ENCODE assay signal across 29 mouse cellular contexts in the genomic region with DNA sequence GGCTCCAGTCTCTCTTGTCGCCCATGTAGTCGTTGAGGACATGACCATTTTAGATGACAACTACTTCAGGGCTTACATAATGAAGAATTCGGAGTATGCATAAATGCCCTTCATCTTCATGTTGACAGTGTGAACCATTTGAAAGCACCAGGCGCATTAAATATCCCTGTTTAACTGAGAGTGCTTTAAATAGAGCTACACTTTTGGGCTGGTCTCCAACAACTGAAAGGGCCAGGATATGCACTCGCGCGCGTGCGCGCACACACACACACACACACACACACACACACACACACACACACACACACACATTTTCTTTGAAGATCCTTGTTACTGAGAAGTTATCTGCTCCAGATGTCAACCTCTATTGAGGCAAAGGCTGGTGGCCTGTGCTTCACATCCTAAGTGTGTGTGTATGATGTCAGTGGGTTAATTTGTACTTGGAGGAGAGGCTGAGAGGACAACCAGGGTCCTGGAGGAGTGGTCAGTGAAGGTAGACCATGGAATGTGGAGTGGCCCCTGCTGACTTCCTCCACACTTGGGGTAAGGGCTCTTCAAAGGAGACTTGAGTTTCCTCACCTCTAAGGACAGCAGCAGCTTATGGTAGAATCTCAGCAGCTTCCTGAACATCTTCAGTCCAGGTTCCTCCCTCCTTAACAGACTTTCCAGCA. TPM values are rescaled to one million over a fixed set of nuclear protein-coding genes. Genes with fewer than 3 reads are reported as not detected.
DNase-seq lines count a peak whose midpoint lies in the region; ATAC-seq lines count a peak whose summit lies in the region.
"Had no signal": no experiment of that assay in that cellular context is flagged by ENCODE, and none has a peak within 500 bp of the region (broad histone marks: within the 10 kb centered on the region; RNA-seq: fewer than 3 reads in every experiment).

No protein-coding gene starts in this region.

- H3K9ac ChIP-seq in heart, embryonic 15.5 days: no peak overlapping the region
- H3K9ac ChIP-seq in kidney, embryonic 15.5 days: no peak overlapping the region
- H3K9ac ChIP-seq: embryonic facial prominence, embryonic 12.5 days; liver, embryonic 14.5 days; neural tube, embryonic 15.5 days had no signal

- WGBS in heart, embryonic 15.5 days: 51% methylated on average over 10 of the region's 10 CpGs
- 96% methylated on average over 10 of the region's 10 CpGs for WGBS in kidney, embryonic 15.5 days

- H3K9me3 ChIP-seq in heart, embryonic 15.5 days (replicated peaks): no peaks in the 10 kb centered on the region
- no peaks in the 10 kb centered on the region for H3K9me3 ChIP-seq in kidney, embryonic 15.5 days (replicated peaks)
- H3K9me3 ChIP-seq: embryonic facial prominence, embryonic 12.5 days; neural tube, embryonic 15.5 days had no signal

- no peak for DNase-seq in heart, postnatal 25 days (ENCODE audit: low spot score)
- DNase-seq in lung, adult 18-20 months: peak; percentile 37 to 69
- DNase-seq in lung, postnatal 14 days: no peak
- DNase-seq in lung, postnatal 10 days: peak; percentile 42
- DNase-seq in layer of hippocampus, postnatal 25 days (ENCODE audit: extremely low spot score in 1 of 2, low spot score in 1 of 2): no peak
- DNase-seq: adrenal gland, postnatal 14 days; cerebellum, adult 11 months; cerebellum, adult 9-10 months; cerebellum, postnatal 36 days; gastrocnemius, postnatal 14 days; kidney, adult 18-20 months; liver; midbrain, embryonic 14.5 days; right cerebral cortex, postnatal 25 days; thymus, postnatal 14 days had no signal

- H3K27ac ChIP-seq in heart, embryonic 15.5 days: peak overlapping the region; percentile 73
- H3K27ac ChIP-seq in kidney, embryonic 15.5 days: no peak overlapping the region
- H3K27ac ChIP-seq: embryonic facial prominence, embryonic 12.5 days; kidney, postnatal 0 days; liver, embryonic 14.5 days; neural tube, embryonic 15.5 days had no signal

- peak; percentile 79 for ATAC-seq in heart, embryonic 15.5 days (replicated peaks; ENCODE audit: insufficient number of reproducible peaks, insufficient read depth, low FRiP score, low read depth)
- ATAC-seq in kidney, embryonic 15.5 days (replicated peaks; ENCODE audit: low FRiP score): no peak
- ATAC-seq: CD4-positive, CD25-positive, alpha-beta regulatory T cell, adult 4 months; forebrain, embryonic 14.5 days; hindbrain, embryonic 16.5 days had no signal

- peaks cover 10% of the 10 kb centered on the region for H3K4me1 ChIP-seq in heart, embryonic 15.5 days (replicated peaks)
- H3K4me1 ChIP-seq in kidney, embryonic 15.5 days: no peaks in the 10 kb centered on the region
- H3K4me1 ChIP-seq: embryonic facial prominence, embryonic 12.5 days; neural tube, embryonic 15.5 days had no signal

- no peak overlapping the region for H3K4me2 ChIP-seq in heart, embryonic 15.5 days
- no peak overlapping the region for H3K4me2 ChIP-seq in kidney, embryonic 15.5 days
- H3K4me2 ChIP-seq: embryonic facial prominence, embryonic 12.5 days; neural tube, embryonic 15.5 days had no signal

- no peak overlapping the region for H3K4me3 ChIP-seq in heart, embryonic 15.5 days
- H3K4me3 ChIP-seq in kidney, embryonic 15.5 days (replicated peaks): no peak overlapping the region
- H3K4me3 ChIP-seq: embryonic facial prominence, embryonic 12.5 days; neural tube, embryonic 15.5 days had no signal

- no peaks in the 10 kb centered on the region for H3K27me3 ChIP-seq in heart, embryonic 15.5 days
- H3K27me3 ChIP-seq in kidney, embryonic 15.5 days: no peaks in the 10 kb centered on the region
- H3K27me3 ChIP-seq: embryonic facial prominence, embryonic 12.5 days; neural tube, embryonic 15.5 days had no signal

- intact Hi-C loops in heart, postnatal 25 days (cut with DNase I): no loop called here

- no peaks in the 10 kb centered on the region for H3K36me3 ChIP-seq in heart, embryonic 15.5 days
- no peaks in the 10 kb centered on the region for H3K36me3 ChIP-seq in kidney, embryonic 15.5 days
- H3K36me3 ChIP-seq: embryonic facial prominence, embryonic 12.5 days; neural tube, embryonic 15.5 days had no signal

RNA-seq across cellular contexts. Expression of a gene that starts 37.6 kb away (rescaled TPM):
- 13.7 and 19.2 TPM in 2 replicates for polyA plus RNA-seq in heart, embryonic 15.5 days (2015; fragmentation: Nextera tagmentation; extraction: Ambion mirVana)
- total RNA-seq in heart, postnatal 25 days (2021): 100 to 1,000 TPM; 244 to 248 TPM
- not detected for total RNA-seq in layer of hippocampus, postnatal 25 days (2021)
- polyA plus RNA-seq in kidney, embryonic 15.5 days (2015; fragmentation: Nextera tagmentation; extraction: Ambion mirVana): 0.87 and 2.1 TPM in 2 replicates
- total RNA-seq: adrenal gland, postnatal 14 days; left cerebral cortex, adult 18-20 months; monocyte, adult 5-6 weeks had no signal
- polyA plus RNA-seq: CD4-positive, CD25-positive, alpha-beta regulatory T cell, adult 4 months; forebrain, embryonic 14.5 days; hindbrain, embryonic 11.5 days; hindbrain, embryonic 16.5 days; intestine, embryonic 14.5 days; kidney, postnatal 0 days; limb, embryonic 11.5 days; liver, embryonic 14.5 days; midbrain, embryonic 14.5 days had no signal

Comparison
In these comparisons a context has a peak if more than half of its experiments do, and no peak if none do; other contexts are left out.
1. DNase-seq: peak in lung, adult 18-20 months (2 of 2) and lung, postnatal 10 days (single experiment); none in heart, postnatal 25 days (single experiment), lung, postnatal 14 days (single experiment) and layer of hippocampus, postnatal 25 days (0 of 2).
2. RNA of a gene that starts 37.6 kb away (total RNA-seq): 244 to 248 TPM in heart, postnatal 25 days; not detected in layer of hippocampus, postnatal 25 days; every median in the first group is over 100 times any median in the second.